Mouse (Mus musculus) embryonic facial prominence, embryonic 10.5 days (tissue): Measurements from ENCODE around the gene D10Wsu102e. TPM values are rescaled to one million over a fixed set of nuclear protein-coding genes. Genes with fewer than 3 reads are reported as not detected.
"Not testable (repeated sequence)": the region's sequence is repeated elsewhere in the genome, so short reads cannot be mapped to it uniquely, and the experiment has no call there.

Experiments used
- DNase-seq: peaks from one replicate; pipeline ENCODE4 v3.0.0-alpha.2; 2017; ENCODE audit warnings: low spot score
- H3K27ac ChIP-seq: fragments of 300-500 bp; sonication (generic); replicated peaks from 2 replicates; pipeline ENCODE4 v1.5.1; 2016; ENCODE audit warnings: mild to moderate bottlenecking
- H3K27me3 ChIP-seq: fragments of 300-500 bp; sonication (generic); replicated peaks from 2 replicates; pipeline ENCODE4 v1.6.1; 2016; ENCODE audit warnings: low read depth, mild to moderate bottlenecking; ENCODE audit not compliant: poor library complexity, severe bottlenecking
- H3K36me3 ChIP-seq: fragments of 300-500 bp; sonication (generic); replicated peaks from 2 replicates; pipeline ENCODE4 v1.6.1; 2016; ENCODE audit warnings: mild to moderate bottlenecking, moderate library complexity
- H3K4me1 ChIP-seq: fragments of 300-500 bp; sonication (generic); 2 replicates; pipeline ENCODE4 v1.6.1; 2016
- H3K4me3 ChIP-seq: fragments of 300-500 bp; sonication (generic); 2 replicates; pipeline ENCODE4 v1.5.1; 2016; ENCODE audit warnings: mild to moderate bottlenecking, moderate library complexity
- H3K9me3 ChIP-seq: fragments of 300-500 bp; sonication (generic); 2 replicates; pipeline ENCODE4 v1.6.1; 2016; ENCODE audit warnings: mild to moderate bottlenecking
- WGBS: fragments of 180-500 bp; shearing (Covaris S2); methylation state at CpG from one replicate; pipeline ENCODE4 v1.1.7; 2016; 5-methylcytosine and 5-hydroxymethylcytosine counted together
- polyA plus RNA-seq: library from polyadenylated mRNA; unstranded; fragments of >200 nt; fragmentation: Nextera tagmentation; extraction: Ambion mirVana; gene quantifications from 2 replicates; pipeline ENCODE4 v1.2.1, GENCODE M21; 2016

The D10Wsu102e gene
- polyA plus RNA-seq, 1 experiment from 2014 or later, result 1.3 TPM

DNA sequence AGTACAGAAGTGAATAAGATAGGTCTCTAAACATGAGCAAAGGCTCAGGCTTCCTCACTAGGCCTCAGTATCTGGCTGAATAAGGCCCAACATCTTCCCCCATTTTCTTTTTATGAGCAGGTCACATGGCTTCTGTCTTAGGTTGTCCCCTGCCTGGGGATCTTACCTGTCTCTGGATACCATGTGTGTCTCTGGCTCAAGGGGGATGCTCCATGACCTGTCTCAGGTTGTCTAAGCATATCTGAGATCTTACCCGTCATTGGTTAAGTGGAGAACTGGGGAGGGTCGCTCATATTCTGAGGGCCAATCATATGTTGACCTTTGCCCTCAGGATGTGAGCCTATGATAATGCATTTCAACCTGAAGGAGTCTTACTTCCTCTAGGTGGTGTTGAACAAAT, 20.5 kb downstream of the D10Wsu102e start:
- no peaks in the 10 kb centered on the region for H3K9me3 ChIP-seq
- peaks cover 66% of the 10 kb centered on the region for H3K36me3 ChIP-seq
- no peaks in the 10 kb centered on the region for H3K27me3 ChIP-seq
- no peaks in the 10 kb centered on the region for H3K4me1 ChIP-seq
- no peak overlapping the region for H3K4me3 ChIP-seq
- 91% methylated on average over 2 of the region's 2 CpGs for WGBS
- DNase-seq, result peak; percentile 2
- no peak overlapping the region for H3K27ac ChIP-seq

DNA sequence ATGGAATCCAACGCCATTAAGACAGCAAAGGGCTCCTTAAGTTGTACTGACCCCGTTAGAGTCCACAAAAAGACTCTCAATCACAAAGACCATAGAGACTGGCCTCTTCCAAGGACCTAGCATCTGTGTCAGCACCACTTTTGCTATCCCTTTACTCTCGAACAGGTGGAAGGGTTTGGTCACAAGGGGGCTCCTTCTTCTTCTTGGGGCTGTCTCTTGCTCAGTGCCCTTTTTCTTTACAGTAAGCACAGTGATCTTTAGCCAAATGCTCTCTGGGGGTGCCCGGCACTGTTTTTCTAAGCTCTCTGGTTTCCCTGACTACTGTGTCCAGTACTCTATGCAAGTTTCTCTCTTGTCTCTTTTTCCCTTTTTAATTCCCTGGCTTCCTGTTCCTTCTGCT, 22.5 kb downstream of the D10Wsu102e start:
- H3K27me3 ChIP-seq, result no peaks in the 10 kb centered on the region
- WGBS, result 87% methylated on average over 4 of the region's 4 CpGs

DNA sequence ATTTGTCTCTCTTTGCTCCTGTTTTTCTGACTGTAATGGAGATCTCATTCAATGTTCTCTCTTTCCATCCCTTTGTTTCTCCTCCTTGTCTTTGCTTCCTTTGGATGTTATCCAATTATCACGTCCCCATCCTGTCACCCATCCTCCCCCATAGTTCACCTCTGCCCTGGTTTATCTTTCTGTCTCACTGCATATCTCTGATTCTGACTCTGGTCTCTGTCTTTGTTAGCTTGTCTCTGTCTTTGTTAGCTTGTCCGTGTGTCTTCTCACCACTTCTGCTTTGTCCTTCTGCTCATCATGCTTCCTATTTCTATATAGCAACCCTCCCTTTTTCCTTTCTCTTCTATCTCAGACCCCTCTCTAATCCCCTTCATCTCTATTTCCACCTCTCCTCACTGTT, 23.0 kb downstream of the D10Wsu102e start:
- no peaks in the 10 kb centered on the region for H3K9me3 ChIP-seq
- H3K4me1 ChIP-seq, result no peaks in the 10 kb centered on the region
- peaks cover 52% of the 10 kb centered on the region for H3K36me3 ChIP-seq
- 83% methylated on average over 2 of the region's 2 CpGs for WGBS
- no peak overlapping the region for H3K4me3 ChIP-seq
- no peaks in the 10 kb centered on the region for H3K27me3 ChIP-seq
- no peak for DNase-seq
- H3K27ac ChIP-seq, result no peak overlapping the region

More for the DNA sequence above, 22.5 kb downstream of the D10Wsu102e start:
- Histone ChIP-seq H3K4me1 (no peaks in the 10 kb centered on the region), H3K36me3 (peaks cover 57% of the 10 kb centered on the region), H3K4me3 (no peak overlapping the region), H3K9me3 (no peaks in the 10 kb centered on the region), H3K27ac (no peak overlapping the region)
- peak; percentile 4 for DNase-seq

DNA sequence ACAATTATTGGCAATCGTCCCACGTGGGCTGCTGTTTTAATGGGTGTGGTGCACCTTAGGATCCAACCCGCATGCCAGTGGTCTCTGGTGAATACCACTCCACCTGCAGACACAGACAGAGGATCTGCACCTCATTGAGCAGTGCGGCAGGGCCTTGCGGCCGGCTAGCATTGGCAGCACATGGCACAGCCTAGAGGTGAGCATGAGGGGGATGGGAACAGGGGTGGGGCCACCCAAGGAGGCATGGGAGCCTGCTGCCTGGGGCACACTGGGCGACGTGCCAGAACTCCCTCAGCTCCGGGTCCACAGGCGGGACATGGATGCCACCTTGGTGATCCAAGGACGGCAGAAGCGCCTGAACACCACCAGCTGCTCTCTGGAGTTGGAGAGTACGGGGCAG, 23.8 kb downstream of the D10Wsu102e start:
- Histone ChIP-seq H3K36me3 (peaks cover 44% of the 10 kb centered on the region), H3K9me3 (no peaks in the 10 kb centered on the region), H3K4me3 (no peak overlapping the region), H3K27me3 (no peaks in the 10 kb centered on the region), H3K4me1 (no peaks in the 10 kb centered on the region), H3K27ac (no peak overlapping the region)
- DNase-seq, result peak; percentile 6
- WGBS, result 96% methylated on average over 13 of the region's 13 CpGs

DNA sequence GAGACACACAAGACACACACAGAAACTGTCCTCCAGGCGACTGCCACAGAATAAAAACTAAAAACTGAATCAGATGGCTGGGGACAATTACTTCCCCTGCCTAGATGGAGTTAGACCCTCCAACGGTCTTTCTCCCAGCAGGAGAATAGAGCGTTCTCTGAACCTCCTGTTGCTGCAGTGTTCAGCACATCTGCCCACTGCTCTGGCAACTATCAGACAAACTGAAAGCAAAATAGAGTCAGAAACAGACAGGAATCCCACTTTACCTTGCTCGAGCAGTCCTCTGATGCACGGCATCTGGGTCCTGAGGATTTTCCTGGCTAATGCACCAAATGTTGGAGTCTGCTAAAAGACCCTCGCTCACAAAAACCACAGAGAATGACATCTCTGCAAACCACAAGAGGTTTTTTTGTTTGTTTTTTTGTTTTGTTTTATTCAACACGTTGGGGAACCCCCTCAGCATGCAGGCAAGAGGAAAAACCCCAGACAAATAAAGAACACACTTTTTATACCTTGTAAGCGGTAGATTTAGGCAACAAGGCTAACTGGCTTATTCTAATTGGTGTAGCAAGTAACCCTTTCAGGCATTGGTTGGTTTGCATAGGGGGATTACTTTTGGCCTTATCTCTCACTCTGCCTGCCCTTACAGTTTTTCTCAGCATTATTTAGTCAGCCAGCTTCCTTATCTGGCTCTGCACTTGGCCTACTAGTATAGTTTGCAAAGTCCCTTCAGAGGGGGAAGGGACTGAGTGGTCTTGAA, 24.6 kb downstream of the D10Wsu102e start:
- 88% methylated on average over 8 of the region's 8 CpGs for WGBS
- peak; percentile 4 for DNase-seq
- no peaks in the 10 kb centered on the region for H3K9me3 ChIP-seq

DNA sequence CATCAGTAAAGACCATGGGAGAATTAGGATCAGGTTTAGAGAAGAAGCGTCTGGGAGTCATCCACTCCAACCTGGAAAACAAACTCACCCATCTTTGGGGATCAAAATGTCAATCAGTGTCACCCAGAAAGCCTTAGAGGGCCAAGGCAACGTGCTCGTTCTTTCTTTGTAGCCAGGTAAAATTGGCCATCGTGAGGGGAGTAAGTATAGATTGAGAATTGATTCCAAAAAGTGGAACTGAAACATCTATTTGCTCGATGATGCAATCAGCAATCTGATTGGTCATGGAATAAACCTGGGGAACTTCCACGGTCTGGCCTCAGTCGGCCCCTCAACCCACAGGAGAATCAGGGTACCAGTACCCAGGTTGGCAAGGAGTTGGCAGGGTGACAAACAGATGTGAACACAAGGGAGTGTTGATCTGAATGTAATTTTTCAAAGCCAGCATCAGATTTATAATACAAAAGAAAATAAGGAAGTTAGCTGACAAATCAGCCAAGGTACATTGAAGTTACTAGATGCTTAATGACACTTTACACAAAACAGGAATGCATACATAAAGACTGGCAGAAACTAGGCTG, 25.4 kb downstream of the D10Wsu102e start:
- H3K4me1 ChIP-seq, result no peaks in the 10 kb centered on the region
- H3K36me3 ChIP-seq, result peaks cover 29% of the 10 kb centered on the region
- H3K9me3 ChIP-seq, result no peaks in the 10 kb centered on the region
- no peak overlapping the region for H3K27ac ChIP-seq
- 96% methylated on average over 7 of the region's 7 CpGs for WGBS
- DNase-seq, result no peak
- H3K27me3 ChIP-seq, result no peaks in the 10 kb centered on the region
- H3K4me3 ChIP-seq, result no peak overlapping the region

More for the DNA sequence above, 24.6 kb downstream of the D10Wsu102e start:
- Histone ChIP-seq H3K27ac (no peak overlapping the region), H3K36me3 (peaks cover 36% of the 10 kb centered on the region), H3K4me1 (no peaks in the 10 kb centered on the region), H3K4me3 (no peak overlapping the region), H3K27me3 (no peaks in the 10 kb centered on the region)

DNA sequence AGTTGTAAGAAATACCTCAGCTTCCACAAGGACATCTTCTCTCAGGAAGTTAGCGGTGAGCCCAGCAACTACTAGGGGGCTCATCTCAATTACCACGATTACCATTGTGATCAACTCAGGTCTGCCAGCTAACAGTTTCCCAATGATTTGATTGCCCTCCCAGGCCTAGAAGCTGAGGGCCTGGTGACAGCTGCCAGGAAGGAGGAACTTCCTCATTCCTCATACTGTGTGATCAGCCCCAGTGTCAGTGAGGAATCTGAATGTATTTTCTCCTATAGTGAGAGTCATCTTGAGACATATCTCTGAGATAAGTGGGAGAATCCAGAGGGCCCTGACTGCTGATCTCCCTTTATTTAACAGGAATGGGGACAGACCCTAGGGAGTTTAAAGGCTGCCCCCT, 37.3 kb downstream of the D10Wsu102e start:
- no peaks in the 10 kb centered on the region for H3K27me3 ChIP-seq

DNA sequence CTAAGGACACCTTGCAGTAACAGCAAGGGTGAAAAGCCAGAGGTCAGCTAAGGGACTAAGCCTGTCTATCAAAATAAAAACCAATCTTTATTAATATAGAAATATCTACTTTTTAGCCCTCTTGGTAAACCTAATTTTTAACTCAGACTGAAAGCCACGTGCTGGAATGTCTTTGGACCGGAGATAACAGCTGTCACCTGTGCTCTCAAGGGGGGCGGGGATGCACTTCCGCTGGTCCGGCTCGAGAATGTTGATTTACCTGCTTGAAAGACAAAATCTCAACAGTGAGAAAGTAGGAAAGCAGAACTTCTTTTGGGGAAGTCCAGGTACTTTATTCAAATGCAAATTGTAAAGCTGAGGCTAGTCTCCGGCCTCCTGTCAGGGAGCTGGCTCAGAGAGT, 40.9 kb downstream of the D10Wsu102e start:
- peak; percentile 4 for DNase-seq
- H3K4me3 ChIP-seq, H3K9me3 ChIP-seq, H3K27ac ChIP-seq, H3K4me1 ChIP-seq, H3K27me3 ChIP-seq: not testable (repeated sequence)
- WGBS, result 87% methylated on average over 7 of the region's 7 CpGs
- peaks cover 11% of the 10 kb centered on the region; the same call in 1 of the 2 replicates for H3K36me3 ChIP-seq

More for the DNA sequence above, 37.3 kb downstream of the D10Wsu102e start:
- Histone ChIP-seq H3K4me1 (no peaks in the 10 kb centered on the region), H3K27ac (no peak overlapping the region), H3K36me3 (0 out of 2 replicates have a peak, but pooled peaks cover 5% of the 10 kb centered on the region), H3K4me3 (no peak overlapping the region), H3K9me3 (no peaks in the 10 kb centered on the region)
- WGBS, result 92% methylated on average over 2 of the region's 2 CpGs
- DNase-seq, result peak; percentile 5

DNA sequence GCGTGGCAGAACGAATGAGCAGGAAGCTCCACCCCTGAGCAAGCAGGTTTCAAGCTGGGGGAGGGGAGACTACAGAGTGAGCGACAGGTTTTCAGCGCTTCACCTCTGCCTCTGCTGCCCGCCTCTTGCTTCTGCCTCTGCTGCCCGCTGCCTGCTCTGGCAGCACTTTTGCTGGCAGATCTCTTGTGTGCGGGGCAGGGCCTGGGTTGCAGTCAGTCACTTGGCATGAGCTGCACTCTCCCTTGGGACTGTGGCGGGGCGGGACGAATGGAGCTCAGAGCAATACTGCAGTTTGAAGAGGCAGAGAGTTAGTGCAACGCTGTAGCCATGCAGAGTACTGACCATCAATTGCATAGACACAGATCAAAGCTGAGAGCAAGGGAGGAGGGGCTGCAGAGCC, 45.0 kb downstream of the D10Wsu102e start:
- H3K4me3 ChIP-seq, result no peak overlapping the region
- H3K36me3 ChIP-seq, result peaks cover 35% of the 10 kb centered on the region
- peaks cover 3% of the 10 kb centered on the region; the same call in 1 of the 2 replicates for H3K4me1 ChIP-seq
- H3K27me3 ChIP-seq, result no peaks in the 10 kb centered on the region
- no peak for DNase-seq
- H3K9me3 ChIP-seq, result peaks cover 8% of the 10 kb centered on the region; the same call in 1 of the 2 replicates
- WGBS, result 91% methylated on average over 11 of the region's 11 CpGs
- no peak overlapping the region for H3K27ac ChIP-seq

DNA sequence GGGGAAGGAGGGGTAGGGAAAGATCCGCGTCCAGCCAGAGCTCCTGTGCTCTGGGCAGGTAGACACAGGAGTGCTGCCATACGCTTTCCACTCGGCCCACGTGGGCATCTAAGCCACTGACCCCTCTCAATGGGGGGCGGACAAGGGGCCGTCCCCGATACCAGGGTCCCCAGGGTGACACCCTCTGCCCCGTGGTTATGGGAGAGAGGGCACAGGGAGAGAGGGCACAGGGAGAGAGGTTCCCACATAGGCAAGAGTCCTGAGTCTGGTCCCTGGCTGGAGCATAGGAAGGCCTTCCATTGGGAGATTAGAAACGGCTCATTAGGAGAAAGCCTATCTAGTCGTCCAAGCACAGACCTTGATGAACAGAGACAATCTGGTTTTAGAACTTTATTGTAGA, 45.7 kb downstream of the D10Wsu102e start:
- peaks cover 9% of the 10 kb centered on the region; the same call in 1 of the 2 replicates for H3K9me3 ChIP-seq
- peaks cover 3% of the 10 kb centered on the region; the same call in 1 of the 2 replicates for H3K4me1 ChIP-seq
- 91% methylated on average over 11 of the region's 11 CpGs for WGBS
- no peak for DNase-seq
- H3K27ac ChIP-seq, result no peak overlapping the region
- no peaks in the 10 kb centered on the region for H3K27me3 ChIP-seq
- H3K36me3 ChIP-seq, result peaks cover 42% of the 10 kb centered on the region
- no peak overlapping the region for H3K4me3 ChIP-seq

DNA sequence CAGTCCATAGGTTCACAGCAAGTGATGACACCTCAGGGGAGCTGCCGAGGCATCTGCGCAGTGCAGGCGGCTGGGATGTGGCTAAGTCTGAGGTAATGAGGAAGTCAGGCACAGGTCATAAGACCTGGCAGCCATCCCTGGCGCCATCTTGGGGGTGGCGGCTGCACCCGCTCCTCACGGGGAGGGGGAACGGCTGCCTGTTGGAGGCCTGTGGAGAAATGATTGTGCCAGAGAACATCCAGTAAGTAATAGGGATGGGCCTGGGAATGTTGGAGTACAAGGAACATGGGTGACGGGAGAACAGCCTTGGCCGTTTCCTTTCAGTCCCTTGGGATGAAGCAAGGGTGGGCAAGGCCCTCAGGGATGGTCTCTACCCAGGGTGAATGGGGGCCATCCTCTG, 47.1 kb downstream of the D10Wsu102e start:
- WGBS, result 96% methylated on average over 10 of the region's 10 CpGs
- Histone ChIP-seq H3K36me3 (peaks cover 56% of the 10 kb centered on the region), H3K4me3 (no peak overlapping the region)

DNA sequence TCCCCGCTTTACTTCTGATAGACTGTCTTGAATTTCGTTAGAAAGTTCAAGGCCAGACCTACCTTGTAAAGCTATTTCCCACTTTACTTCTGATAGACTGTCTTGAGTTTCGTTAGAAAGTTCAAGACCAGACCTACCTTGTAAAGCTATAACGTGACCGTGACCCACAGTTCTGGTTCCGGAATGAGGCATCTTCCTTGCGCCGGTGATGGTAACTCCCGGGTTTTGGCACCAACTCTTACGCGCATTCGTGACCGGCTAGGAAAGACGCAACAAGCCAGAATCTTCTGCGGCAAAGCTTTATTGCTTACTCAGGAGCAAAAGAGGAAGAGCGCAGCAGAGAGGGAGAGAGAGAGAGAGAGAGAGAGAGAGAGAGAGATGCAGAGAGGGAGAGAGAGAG, 58.4 kb downstream of the D10Wsu102e start:
- H3K27me3 ChIP-seq, H3K27ac ChIP-seq, H3K4me3 ChIP-seq, H3K4me1 ChIP-seq, DNase-seq: not testable (repeated sequence)
- peaks cover 42% of the 10 kb centered on the region for H3K36me3 ChIP-seq
- 95% methylated on average over 16 of the region's 16 CpGs for WGBS
- peaks cover 21% of the 10 kb centered on the region for H3K9me3 ChIP-seq

More for the DNA sequence above, 47.1 kb downstream of the D10Wsu102e start:
- peak; percentile 4 for DNase-seq
- Histone ChIP-seq H3K27me3 (no peaks in the 10 kb centered on the region), H3K27ac (no peak overlapping the region), H3K9me3 (peaks cover 12% of the 10 kb centered on the region; the same call in 1 of the 2 replicates), H3K4me1 (peaks cover 3% of the 10 kb centered on the region; the same call in 1 of the 2 replicates)

DNA sequence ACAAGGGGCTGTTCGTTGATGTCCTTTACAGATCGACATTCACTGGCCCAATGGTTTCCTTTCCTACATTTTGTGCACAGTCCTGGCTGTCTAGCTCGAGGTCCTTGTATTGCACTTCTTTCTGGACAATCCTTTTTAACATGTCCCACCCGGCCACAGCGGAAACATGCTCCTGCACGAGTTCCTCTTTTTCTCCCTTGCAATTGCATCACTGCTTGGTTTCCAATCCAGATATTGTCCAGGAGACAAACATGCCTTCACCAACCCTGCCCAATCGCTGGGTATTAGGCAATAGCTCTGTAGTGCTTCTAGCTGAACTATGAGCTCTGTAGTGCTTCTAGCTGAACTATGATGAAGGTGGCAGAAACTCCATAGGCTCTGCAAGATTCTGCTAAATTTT, 88.6 kb downstream of the D10Wsu102e start:
- peaks cover 17% of the 10 kb centered on the region; the same call in 1 of the 2 replicates for H3K36me3 ChIP-seq
- WGBS, result 92% methylated on average over 7 of the region's 7 CpGs
- H3K27ac ChIP-seq, result no peak overlapping the region
- no peak for DNase-seq
- H3K4me1 ChIP-seq, result no peaks in the 10 kb centered on the region
- no peak overlapping the region for H3K4me3 ChIP-seq
- no peaks in the 10 kb centered on the region for H3K27me3 ChIP-seq
- H3K9me3 ChIP-seq, result peaks cover 44% of the 10 kb centered on the region
